Mouse (Mus musculus) forebrain, embryonic 16.5 days (tissue): ENCODE measurements around the gene Fam241b. TPM values are rescaled to one million over a fixed set of nuclear protein-coding genes. Genes with fewer than 3 reads are reported as not detected.

Experiments used
- ATAC-seq: fragments of 200-750 bp; cut with Nextera tagmentation; 2 replicates; pipeline ENCODE4 v1.8.0; 2017; ENCODE audit warnings: mild to moderate bottlenecking, moderate library complexity
- H3K27ac ChIP-seq: fragments of 300-500 bp; sonication (generic); 2 replicates; pipeline ENCODE4 v1.5.1; 2014; ENCODE audit warnings: low read length, control low read depth
- H3K27me3 ChIP-seq: fragments of 300-500 bp; sonication (generic); replicated peaks from 2 replicates; pipeline ENCODE4 v1.6.1; 2014; ENCODE audit warnings: low read length; ENCODE audit not compliant: control insufficient read depth, insufficient read depth
- H3K36me3 ChIP-seq: fragments of 300-500 bp; sonication (generic); 2 replicates; pipeline ENCODE4 v1.6.1; 2014; ENCODE audit not compliant: control insufficient read depth, insufficient read depth
- H3K4me1 ChIP-seq: fragments of 300-500 bp; sonication (generic); replicated peaks from 2 replicates; pipeline ENCODE4 v1.6.1; 2014; ENCODE audit warnings: low read length; ENCODE audit not compliant: control insufficient read depth, insufficient read depth
- H3K4me2 ChIP-seq: fragments of 300-500 bp; sonication (generic); 2 replicates; pipeline ENCODE4 v1.6.1; 2014; ENCODE audit warnings: mild to moderate bottlenecking, low read length, control low read depth
- H3K4me3 ChIP-seq: fragments of 300-500 bp; sonication (generic); replicated peaks from 2 replicates; pipeline ENCODE4 v1.5.1; 2014; ENCODE audit warnings: mild to moderate bottlenecking, low read length, control low read depth
- H3K9ac ChIP-seq: fragments of 300-500 bp; sonication (generic); replicated peaks from 2 replicates; pipeline ENCODE4 v1.6.1; 2014; ENCODE audit warnings: low read depth, low read length, control low read depth
- H3K9me3 ChIP-seq: fragments of 300-500 bp; sonication (generic); 2 replicates; pipeline ENCODE4 v1.6.1; 2016; ENCODE audit warnings: low read length; ENCODE audit not compliant: control insufficient read depth
- WGBS: fragments of 180-500 bp; shearing (Covaris S2); extraction: QIAGEN DNeasy Blood & Tissue Kit; methylation state at CpG from one replicate; pipeline ENCODE4 v1.1.7; 2014; 5-methylcytosine and 5-hydroxymethylcytosine counted together
- polyA plus RNA-seq: library from polyadenylated mRNA; unstranded; fragments of >200 nt; fragmentation: Nextera tagmentation; extraction: Ambion mirVana; gene quantifications from 2 replicates; pipeline ENCODE4 v1.2.1, GENCODE M21; 2015

Fam241b gene
- polyA plus RNA-seq, 1 experiment from 2014 or later: 185 TPM

- Histone ChIP-seq H3K9me3 (no peaks in the 10 kb centered on the region), H3K4me3 (no peak overlapping the region), H3K9ac (no peak overlapping the region), H3K36me3 (no peaks in the 10 kb centered on the region), H3K27me3 (0 out of 2 replicates have a peak, but pooled peaks cover 2% of the 10 kb centered on the region), H3K4me1 (peaks cover 17% of the 10 kb centered on the region), H3K27ac (no peak overlapping the region), H3K4me2 (no peak overlapping the region)
- ATAC-seq: no peak
- WGBS: 73% methylated on average over 9 of the region's 9 CpGs
Observed at GRCm38 (mm10) chr10:62107048-62107447, 36.7 kb downstream of the Fam241b start.

GRCm38 (mm10) chr10:62104835-62105576, 38.7 kb downstream of the Fam241b start:
- no peak overlapping the region for H3K9ac ChIP-seq
- H3K9me3 ChIP-seq: no peaks in the 10 kb centered on the region
- H3K36me3 ChIP-seq: no peaks in the 10 kb centered on the region
- H3K27me3 ChIP-seq: 0 out of 2 replicates have a peak, but pooled peaks cover 2% of the 10 kb centered on the region
- H3K4me1 ChIP-seq: peaks cover 32% of the 10 kb centered on the region
- ATAC-seq: no peak
- H3K4me2 ChIP-seq: no peak overlapping the region
- H3K27ac ChIP-seq: no peak overlapping the region
- 32% methylated on average over 7 of the region's 7 CpGs for WGBS
- no peak overlapping the region for H3K4me3 ChIP-seq

GRCm38 (mm10) chr10:62101504-62102439, 41.9 kb downstream of the Fam241b start:
- Histone ChIP-seq H3K4me2 (peak overlapping the region; percentile 18), H3K36me3 (no peaks in the 10 kb centered on the region), H3K4me3 (no peak overlapping the region), H3K9ac (0 out of 2 replicates have a peak overlapping the region, but pooled peaks have one; percentile 18), H3K27ac (peak overlapping the region; percentile 92), H3K4me1 (peaks cover 26% of the 10 kb centered on the region), H3K9me3 (no peaks in the 10 kb centered on the region), H3K27me3 (0 out of 2 replicates have a peak, but pooled peaks cover 2% of the 10 kb centered on the region)
- ATAC-seq: peak; percentile 88
- 5% methylated on average over 7 of the region's 7 CpGs for WGBS

DNA sequence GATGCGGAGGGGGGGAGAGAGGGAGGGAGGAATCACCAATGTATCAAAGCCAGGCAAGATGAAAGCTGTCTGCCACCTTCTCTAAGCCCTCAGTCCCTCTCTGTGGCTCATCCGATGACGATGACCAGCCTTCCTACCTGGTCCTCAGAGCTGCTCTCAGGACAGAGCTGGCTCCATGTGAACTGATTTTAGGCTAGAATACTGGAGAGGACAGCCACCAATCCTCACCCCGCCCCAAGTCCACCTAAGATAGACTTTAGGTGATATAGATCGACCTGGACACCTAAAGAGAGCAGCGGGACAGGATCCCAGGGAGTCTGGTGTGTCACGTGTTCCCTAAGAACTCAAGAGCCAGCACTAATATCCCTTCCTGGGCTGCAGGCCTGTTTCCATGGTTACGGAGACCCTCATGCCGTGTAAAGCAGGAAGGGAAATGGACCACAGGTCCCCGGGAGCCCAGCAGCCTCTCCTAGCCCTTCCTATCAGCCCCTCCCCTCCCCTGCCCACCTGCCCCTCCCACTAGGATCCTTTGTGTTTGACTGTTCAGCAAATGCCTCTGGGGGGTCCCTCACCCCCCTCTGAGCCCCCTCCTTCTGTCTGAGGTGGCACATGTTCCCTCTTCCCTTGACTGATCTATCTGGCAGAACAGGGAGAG, 43.8 kb downstream of the Fam241b start:
- H3K4me2 ChIP-seq: no peak overlapping the region; the same call in 1 of the 2 replicates
- ATAC-seq: peak; percentile 56
- no peak overlapping the region for H3K4me3 ChIP-seq
- H3K4me1 ChIP-seq: peaks cover 26% of the 10 kb centered on the region
- no peaks in the 10 kb centered on the region for H3K9me3 ChIP-seq
- H3K36me3 ChIP-seq: no peaks in the 10 kb centered on the region
- 47% methylated on average over 10 of the region's 10 CpGs for WGBS
- 0 out of 2 replicates have a peak, but pooled peaks cover 2% of the 10 kb centered on the region for H3K27me3 ChIP-seq
- H3K9ac ChIP-seq: no peak overlapping the region
- H3K27ac ChIP-seq: peak overlapping the region; percentile 92

- no peak overlapping the region for H3K27ac ChIP-seq
- 89% methylated on average over 6 of the region's 6 CpGs for WGBS
- ATAC-seq: no peak
- no peaks in the 10 kb centered on the region for H3K27me3 ChIP-seq
- no peaks in the 10 kb centered on the region for H3K9me3 ChIP-seq
- H3K36me3 ChIP-seq: no peaks in the 10 kb centered on the region
- no peak overlapping the region for H3K4me2 ChIP-seq
- H3K4me1 ChIP-seq: no peaks in the 10 kb centered on the region
- no peak overlapping the region for H3K9ac ChIP-seq
- H3K4me3 ChIP-seq: no peak overlapping the region
Observed at GRCm38 (mm10) chr10:62094401-62094800, 49.3 kb downstream of the Fam241b start.

- Histone ChIP-seq H3K36me3 (no peaks in the 10 kb centered on the region), H3K4me3 (no peak overlapping the region), H3K4me2 (no peak overlapping the region), H3K9me3 (no peaks in the 10 kb centered on the region), H3K27me3 (no peaks in the 10 kb centered on the region), H3K4me1 (no peaks in the 10 kb centered on the region), H3K27ac (no peak overlapping the region), H3K9ac (no peak overlapping the region)
- WGBS: 79% methylated on average over 7 of the region's 7 CpGs
- no peak for ATAC-seq
Observed at GRCm38 (mm10) chr10:62093903-62094302, 49.8 kb downstream of the Fam241b start.

DNA sequence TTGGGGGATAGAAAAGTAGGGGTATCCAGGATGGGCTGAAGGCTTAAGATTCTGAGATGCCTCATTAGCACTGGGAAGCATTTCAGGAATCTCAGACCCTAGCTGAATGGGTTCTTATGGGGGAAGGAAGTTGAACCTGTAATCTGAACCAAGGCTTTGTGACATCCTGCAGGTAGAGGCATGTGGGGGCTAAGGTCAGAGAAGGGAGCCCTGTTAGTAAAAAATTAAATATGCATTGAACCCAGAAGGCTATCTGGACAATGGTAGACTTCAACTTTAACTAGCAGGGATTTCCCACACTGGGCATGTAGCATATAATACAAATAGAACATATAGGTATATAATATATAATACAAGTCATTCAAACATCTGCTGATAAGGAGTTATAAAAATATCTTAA, 54.2 kb downstream of the Fam241b start:
- Histone ChIP-seq H3K4me3 (no peak overlapping the region), H3K9ac (no peak overlapping the region)
- no peak for ATAC-seq

DNA sequence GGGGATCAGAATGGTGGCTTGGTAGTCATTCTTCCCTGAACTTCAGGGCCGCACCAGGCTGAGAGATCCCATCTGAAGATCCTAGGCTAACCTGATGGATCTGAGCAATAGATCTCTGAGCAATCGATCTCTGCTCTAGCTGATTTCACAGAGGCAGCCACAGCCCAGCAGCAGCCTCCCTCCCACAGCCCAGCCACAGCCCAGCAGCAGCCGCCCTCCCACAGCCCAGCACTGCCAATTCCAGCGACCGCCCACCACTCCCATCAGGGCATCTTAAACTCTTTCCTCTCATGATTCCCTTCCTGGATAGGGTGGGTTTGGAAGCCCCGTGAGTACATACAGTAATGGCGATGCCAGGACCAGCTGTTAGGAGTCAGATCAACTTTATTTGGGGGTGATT, 54.6 kb downstream of the Fam241b start:
- H3K27me3 ChIP-seq: no peaks in the 10 kb centered on the region
- no peak for ATAC-seq
- no peaks in the 10 kb centered on the region for H3K4me1 ChIP-seq
- WGBS: 67% methylated on average over 7 of the region's 7 CpGs
- H3K4me3 ChIP-seq: no peak overlapping the region
- H3K27ac ChIP-seq: no peak overlapping the region
- H3K9me3 ChIP-seq: no peaks in the 10 kb centered on the region
- no peak overlapping the region for H3K4me2 ChIP-seq
- no peak overlapping the region for H3K9ac ChIP-seq
- H3K36me3 ChIP-seq: no peaks in the 10 kb centered on the region

More for the DNA sequence above, 54.2 kb downstream of the Fam241b start:
- H3K27me3 ChIP-seq: no peaks in the 10 kb centered on the region
- H3K4me1 ChIP-seq: no peaks in the 10 kb centered on the region
- H3K27ac ChIP-seq: no peak overlapping the region
- H3K9me3 ChIP-seq: no peaks in the 10 kb centered on the region
- no peaks in the 10 kb centered on the region for H3K36me3 ChIP-seq
- H3K4me2 ChIP-seq: no peak overlapping the region

GRCm38 (mm10) chr10:62088411-62088810, 55.3 kb downstream of the Fam241b start:
- Histone ChIP-seq H3K4me3 (no peak overlapping the region), H3K9me3 (no peaks in the 10 kb centered on the region), H3K9ac (no peak overlapping the region), H3K4me1 (no peaks in the 10 kb centered on the region), H3K4me2 (no peak overlapping the region), H3K27ac (no peak overlapping the region), H3K27me3 (no peaks in the 10 kb centered on the region), H3K36me3 (no peaks in the 10 kb centered on the region)
- ATAC-seq: no peak
- WGBS: 83% methylated on average over 5 of the region's 5 CpGs
